In genomic region chr12:39038077-39038476, GRCm38 (mm10) we compare ENCODE assay signal across 15 mouse cellular contexts.
DNase-seq lines count a peak whose midpoint lies in the region; TF ChIP-seq lines count a peak whose summit lies in the region.
"Had no signal": no experiment of that assay in that cellular context is flagged by ENCODE, and none has a peak within 500 bp of the region (broad histone marks: within the 10 kb centered on the region; RNA-seq: fewer than 3 reads in every experiment).

No protein-coding gene starts in this region.

- no peak overlapping the region for H3K27ac ChIP-seq in thymus, adult 2 months (ENCODE audit: control insufficient read depth, insufficient read depth, low read length)
- H3K27ac ChIP-seq: hindbrain, embryonic 13.5 days; macrophage; stomach, postnatal 0 days had no signal

- H3K27me3 ChIP-seq in thymus, adult 2 months (ENCODE audit: control insufficient read depth, insufficient read depth, low read length): no peaks in the 10 kb centered on the region
- H3K27me3 ChIP-seq: hindbrain, embryonic 13.5 days had no signal

- no peaks in the 10 kb centered on the region for H3K4me1 ChIP-seq in thymus, adult 2 months (replicated peaks; ENCODE audit: control insufficient read depth, insufficient read depth, low read length)
- H3K4me1 ChIP-seq: hindbrain, embryonic 13.5 days had no signal

- 97% methylated on average over 3 of the region's 3 CpGs for WGBS in thymus, adult 2 months

- no peak for TF ChIP-seq POLR2A in thymus, adult 2 months (IDR thresholded peaks at IDR 0.05; ENCODE audit: control insufficient read depth, extremely low read depth, insufficient read depth, low read length, poor library complexity)

- H3K4me3 ChIP-seq in thymus, adult 2 months (ENCODE audit: control insufficient read depth, insufficient read depth, low read length): no peak overlapping the region
- H3K4me3 ChIP-seq: hindbrain, embryonic 13.5 days had no signal

- DNase-seq in layer of hippocampus, adult 18-20 months (ENCODE audit: low spot score in 2 of 2): peak; percentile 9 to 73
- DNase-seq in layer of hippocampus, postnatal 10 days (ENCODE audit: low spot score in 2 of 2): no peak
- peak; percentile 89 for DNase-seq in cerebellum, adult 11-12 months
- peak; percentile 99 for DNase-seq in cerebellum, adult 9-10 months
- peak; percentile 36 for DNase-seq in layer of hippocampus, adult 9-10 months (ENCODE audit: low spot score)
- no peak for DNase-seq in thymus, adult 2 months
- DNase-seq in gastrocnemius, postnatal 14 days: no peak
- DNase-seq: adrenal gland, adult 8-10 months; forebrain, postnatal 0 days; gastrocnemius, postnatal 36 days; kidney, adult 18-20 months; kidney, postnatal 10 days had no signal

- H3K36me3 ChIP-seq in thymus, adult 2 months (ENCODE audit: control insufficient read depth, insufficient read depth, low read length): no peaks in the 10 kb centered on the region
- H3K36me3 ChIP-seq: hindbrain, embryonic 13.5 days had no signal

- no peak for TF ChIP-seq CTCF in thymus, adult 2 months (IDR thresholded peaks at IDR 0.05; ENCODE audit: borderline replicate concordance, control insufficient read depth, extremely low read depth, insufficient read depth, low read length, poor library complexity)

- intact Hi-C loops in gastrocnemius, postnatal 14 days (cut with DNase I; ENCODE audit: low total_unique reads): no loop called here

Comparison
In these comparisons a context has a peak if more than half of its experiments do, and no peak if none do; other contexts are left out.
1. DNase-seq: peak in layer of hippocampus, adult 18-20 months (2 of 2), cerebellum, adult 11-12 months (single experiment), cerebellum, adult 9-10 months (single experiment) and layer of hippocampus, adult 9-10 months (single experiment); none in layer of hippocampus, postnatal 10 days (0 of 2), thymus, adult 2 months (single experiment) and gastrocnemius, postnatal 14 days (single experiment).